Mouse (Mus musculus) brain, adult 2 months (tissue): ENCODE measurements around the gene Trafd1.

Source experiments
- DNase-seq: peaks from one replicate; pipeline ENCODE4 v3.0.0; 2011; ENCODE audit warnings: low read depth, low spot score

Trafd1 gene

GRCm38 (mm10) chr5:121331731-121332130 is 53.7 kb downstream of the Trafd1 start:
- no peak for DNase-seq

- DNase-seq = peak; percentile 56
These were observed 55.1 kb downstream of the Trafd1 start for GRCm38 (mm10) chr5:121330154-121330816.

- peak; percentile 45 for DNase-seq
These were observed 55.9 kb downstream of the Trafd1 start for GRCm38 (mm10) chr5:121329333-121330058.

- DNase-seq = peak; percentile 35
These were observed 59.2 kb downstream of the Trafd1 start for GRCm38 (mm10) chr5:121326079-121326805.
